Mouse (Mus musculus): ENCODE data around the gene Shcbp1l.
"Not testable (repeated sequence)": the region's sequence is repeated elsewhere in the genome, so short reads cannot be mapped to it uniquely, and the experiment has no call there.

The Shcbp1l gene

DNA sequence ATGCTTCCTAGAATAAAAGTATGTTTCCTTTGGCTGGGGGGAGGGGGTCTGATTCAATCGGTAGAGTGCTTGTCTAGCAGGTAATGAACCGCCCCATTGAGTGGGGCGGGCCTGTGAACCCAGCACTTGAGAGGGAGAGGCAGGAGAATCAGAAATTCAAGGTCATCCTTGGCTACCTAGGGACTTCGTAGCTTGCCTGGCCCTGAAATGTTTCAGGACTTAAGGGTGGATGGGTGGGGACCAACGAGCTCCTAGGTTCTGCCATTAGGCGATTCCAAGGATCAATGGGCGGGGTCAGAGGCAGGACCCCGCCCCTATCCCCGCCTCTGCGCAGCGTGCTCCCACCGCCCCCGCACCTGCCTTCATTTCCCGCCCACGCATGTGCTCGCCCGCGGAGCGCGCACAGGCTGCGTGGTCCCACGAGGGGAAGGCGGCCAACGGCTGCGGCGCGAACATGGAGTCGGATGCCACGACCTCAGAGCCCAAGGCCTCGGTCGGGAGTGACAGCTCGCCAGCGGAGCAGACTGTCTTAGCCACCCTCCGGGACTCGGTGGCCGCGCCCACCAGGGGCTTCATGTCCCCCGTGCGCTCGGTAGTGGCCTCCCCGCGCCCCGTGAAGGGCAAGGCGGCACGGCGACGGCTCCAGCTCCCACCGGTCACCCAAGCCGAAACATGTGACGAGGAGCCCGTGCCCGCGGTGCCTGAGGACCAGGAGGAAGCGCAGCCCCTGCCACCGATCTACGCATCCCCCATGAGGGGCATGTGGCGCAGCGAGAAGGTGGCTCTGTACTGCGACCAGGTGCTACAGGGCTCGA, at the start of gene Shcbp1l:
Shcbp1l (plus strand) TSS at position 393 of the 815 bp plus-strand sequence.
- peak; percentile 87 for ATAC-seq (ENCODE audit: insufficient number of reproducible peaks, low FRiP score, low TSS enrichment)

GRCm38 (mm10) chr1:153376446-153376845, 48.5 kb upstream of the Shcbp1l start:
- ATAC-seq (ENCODE audit: insufficient number of reproducible peaks, low FRiP score, low TSS enrichment): no peak

DNA sequence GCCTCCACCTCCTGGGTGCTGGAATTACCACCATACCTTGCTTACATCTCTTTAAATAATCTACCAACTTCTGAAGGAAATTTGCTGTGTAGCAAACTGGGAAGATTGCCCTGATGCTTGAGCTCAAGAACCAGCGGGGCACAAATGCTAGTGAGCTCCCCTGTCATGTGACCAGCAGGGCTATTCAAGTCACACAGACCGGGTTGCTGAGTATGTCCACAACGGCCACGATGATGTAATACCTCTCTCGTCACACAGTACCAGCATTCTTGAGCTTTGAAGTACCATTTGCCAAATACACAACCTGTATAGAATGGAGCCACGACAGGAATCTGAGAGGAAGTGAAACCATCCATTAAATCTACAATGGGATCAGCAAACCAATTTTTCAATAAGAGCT, 46.4 kb upstream of the Shcbp1l start:
- ATAC-seq (ENCODE audit: insufficient number of reproducible peaks, low FRiP score, low TSS enrichment): no peak

- ATAC-seq (ENCODE audit: insufficient number of reproducible peaks, low FRiP score, low TSS enrichment): no peak
Observed at GRCm38 (mm10) chr1:153379832-153380231, 45.1 kb upstream of the Shcbp1l start.

DNA sequence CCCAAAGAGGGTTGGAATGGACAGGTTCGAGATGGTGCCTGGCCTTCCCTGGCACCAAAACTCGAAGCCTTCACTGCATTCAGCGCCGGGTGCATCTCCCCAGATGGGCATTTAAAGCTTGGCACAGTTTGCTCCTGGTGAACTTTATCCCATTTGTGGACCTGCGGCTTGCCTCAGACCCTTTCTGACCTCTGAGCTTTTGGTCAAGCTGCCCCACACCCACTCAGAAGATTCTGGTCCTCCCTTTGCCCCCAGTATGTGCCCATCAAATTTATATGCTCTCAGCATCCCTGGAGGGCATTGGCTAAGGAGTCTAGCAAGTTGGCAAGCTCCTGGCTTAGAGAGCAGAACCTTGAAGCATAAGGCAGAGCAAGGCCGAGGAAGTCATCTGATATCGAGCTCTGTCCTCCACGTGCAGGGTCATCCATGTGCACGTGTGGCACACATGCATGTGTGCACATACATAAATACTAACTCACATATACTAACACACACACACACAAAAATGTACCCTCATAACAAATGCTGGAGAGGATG, 44.1 kb upstream of the Shcbp1l start:
- ATAC-seq (ENCODE audit: insufficient number of reproducible peaks, low FRiP score, low TSS enrichment): no peak

- ATAC-seq (ENCODE audit: insufficient number of reproducible peaks, low FRiP score, low TSS enrichment): no peak
Observed at GRCm38 (mm10) chr1:153385081-153385480, 39.9 kb upstream of the Shcbp1l start.

DNA sequence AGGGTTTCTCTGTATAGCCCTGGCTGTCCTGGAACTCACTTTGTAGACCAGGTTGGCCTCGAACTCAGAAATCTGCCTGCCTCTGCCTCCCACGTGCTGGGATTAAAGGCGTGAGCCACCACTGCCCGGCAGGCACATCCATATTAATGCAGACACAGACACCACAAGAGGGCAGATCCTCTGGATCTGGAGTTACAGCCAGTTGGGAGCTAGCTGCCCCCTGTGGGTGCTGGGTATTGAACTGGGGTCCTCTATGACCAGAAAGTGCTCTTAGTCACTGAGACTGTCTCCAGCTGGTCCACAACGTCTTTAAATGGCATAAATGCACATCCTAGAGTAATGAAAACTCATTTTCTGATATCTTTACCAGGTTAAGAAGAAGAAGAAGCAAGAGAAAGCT, 39.3 kb upstream of the Shcbp1l start:
- ATAC-seq (ENCODE audit: insufficient number of reproducible peaks, low FRiP score, low TSS enrichment): not testable (repeated sequence)

DNA sequence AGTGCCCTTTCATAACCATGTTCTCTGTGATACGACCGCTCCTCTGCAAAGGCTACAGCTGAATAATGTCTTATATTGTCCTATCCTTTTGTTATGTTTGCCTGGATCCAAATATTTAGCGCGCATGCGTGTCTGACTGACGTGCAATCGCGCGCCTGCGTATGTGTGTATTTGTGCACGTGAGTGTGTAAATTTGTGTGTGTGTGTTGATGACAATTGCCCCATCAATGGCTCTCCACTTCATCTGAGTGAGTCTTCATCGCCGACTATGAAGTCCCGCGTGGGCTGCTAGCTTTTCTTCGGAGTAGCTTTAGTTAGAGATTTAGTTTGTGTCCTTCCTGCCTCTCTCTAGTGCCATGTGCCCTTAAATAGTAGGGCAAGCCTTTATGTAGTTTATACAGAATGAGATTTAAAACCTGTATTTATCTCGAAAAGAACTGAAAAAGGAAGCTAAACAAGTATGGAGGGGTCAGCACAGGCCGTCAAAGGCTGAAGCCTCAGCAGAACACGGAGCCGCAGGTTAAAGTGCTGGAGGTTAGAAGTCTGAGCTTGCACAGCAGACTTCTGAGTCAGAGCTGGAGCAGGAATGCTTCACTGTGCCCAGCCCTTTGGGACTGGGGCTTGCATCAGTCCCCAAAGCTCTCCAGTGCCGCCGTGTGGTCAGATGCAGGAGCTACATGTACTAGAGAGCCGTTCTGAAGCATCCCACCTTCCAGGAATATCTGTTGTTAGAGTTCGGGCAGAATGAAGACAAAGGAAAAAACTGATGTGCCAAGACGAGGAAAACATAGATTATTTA, 38.5 kb upstream of the Shcbp1l start:
- peak; percentile 97 for ATAC-seq (ENCODE audit: insufficient number of reproducible peaks, low FRiP score, low TSS enrichment)

DNA sequence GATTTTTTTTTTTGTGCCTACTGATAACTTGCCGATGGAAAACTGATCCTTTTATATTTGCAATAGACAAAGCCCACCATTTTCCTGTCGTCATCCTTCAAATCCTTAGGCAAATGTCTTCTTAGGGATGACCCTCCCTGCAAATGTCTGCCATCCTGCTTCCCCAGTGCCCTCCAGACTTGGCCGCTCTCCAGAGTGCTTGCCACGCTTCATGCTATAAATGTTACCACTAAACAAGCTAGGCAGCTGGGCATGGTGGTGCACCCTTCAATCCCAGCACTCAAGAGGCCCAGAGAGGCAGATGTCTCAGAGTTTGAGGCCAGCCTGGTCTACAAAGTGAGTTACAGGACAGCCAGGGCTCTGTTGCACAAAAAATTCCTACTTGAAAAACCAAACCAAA, 29.3 kb upstream of the Shcbp1l start:
- not testable (repeated sequence) for ATAC-seq (ENCODE audit: insufficient number of reproducible peaks, low FRiP score, low TSS enrichment)

DNA sequence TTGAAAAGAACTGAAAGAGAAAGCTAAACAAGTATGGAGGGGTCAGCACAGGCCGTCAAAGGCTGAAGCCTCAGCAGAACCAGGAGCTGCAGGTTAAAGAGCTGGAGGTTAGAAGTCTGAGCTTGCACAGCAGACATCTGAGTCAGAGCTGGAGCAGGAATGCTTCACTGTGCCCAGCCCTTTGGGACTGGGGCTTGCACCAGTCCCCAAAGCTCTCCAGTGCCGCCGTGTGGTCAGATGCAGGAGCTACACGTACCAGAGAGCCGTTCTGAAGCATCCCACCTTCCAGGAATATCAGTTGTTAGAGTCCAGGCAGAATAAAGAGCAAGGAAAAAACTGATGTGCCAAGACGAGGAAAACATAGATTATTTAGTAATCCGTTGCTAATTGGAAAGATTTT, 23.2 kb upstream of the Shcbp1l start:
- ATAC-seq (ENCODE audit: insufficient number of reproducible peaks, low FRiP score, low TSS enrichment): peak; percentile 95

DNA sequence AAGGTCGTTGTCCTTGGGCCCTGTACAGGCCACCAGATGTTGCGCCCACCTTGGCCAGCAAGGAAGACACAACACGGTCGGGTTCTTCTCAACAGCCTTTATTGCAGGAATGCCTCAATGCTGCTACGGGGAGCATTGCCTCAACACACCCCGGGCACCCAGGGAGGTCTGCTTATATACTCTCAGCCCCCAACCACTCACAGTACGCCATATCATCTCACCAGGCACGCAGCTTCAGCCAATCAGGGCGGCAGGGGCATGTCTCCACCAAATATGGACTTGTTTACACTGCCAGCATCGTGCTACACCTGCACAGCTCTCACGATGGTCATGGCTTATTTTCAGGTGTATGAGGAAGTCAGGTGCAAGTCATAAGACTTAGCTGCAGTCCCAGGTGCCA, 17.3 kb upstream of the Shcbp1l start:
- not testable (repeated sequence) for ATAC-seq (ENCODE audit: insufficient number of reproducible peaks, low FRiP score, low TSS enrichment)

- ATAC-seq (ENCODE audit: insufficient number of reproducible peaks, low FRiP score, low TSS enrichment): not testable (repeated sequence)
Observed at GRCm38 (mm10) chr1:153408296-153408695, 16.7 kb upstream of the Shcbp1l start.

DNA sequence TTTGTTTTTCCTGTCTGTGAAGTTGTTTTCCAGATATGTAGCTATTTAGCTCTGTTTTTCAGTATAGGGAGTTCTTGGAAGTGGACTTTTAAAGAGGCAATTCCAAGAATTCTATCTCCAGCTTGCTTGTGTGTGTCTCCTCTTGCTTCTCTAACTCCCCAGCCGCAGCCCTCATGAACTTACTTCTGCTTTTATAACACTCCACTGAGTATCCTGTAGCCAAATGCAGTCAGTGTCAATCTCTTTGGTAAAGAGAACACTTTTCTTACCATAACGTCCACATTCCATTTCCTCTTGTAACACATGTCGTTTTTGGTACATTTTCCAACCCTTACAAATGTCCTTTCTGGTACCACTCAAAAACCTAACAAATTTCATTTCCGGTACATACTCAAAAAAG, 14.0 kb upstream of the Shcbp1l start:
- not testable (repeated sequence) for ATAC-seq (ENCODE audit: insufficient number of reproducible peaks, low FRiP score, low TSS enrichment)

GRCm38 (mm10) chr1:153411723-153412122, 13.2 kb upstream of the Shcbp1l start:
- ATAC-seq (ENCODE audit: insufficient number of reproducible peaks, low FRiP score, low TSS enrichment): no peak

GRCm38 (mm10) chr1:153412663-153413396, 12.1 kb upstream of the Shcbp1l start:
- not testable (repeated sequence) for ATAC-seq (ENCODE audit: insufficient number of reproducible peaks, low FRiP score, low TSS enrichment)

GRCm38 (mm10) chr1:153413397-153414020, 11.5 kb upstream of the Shcbp1l start:
- not testable (repeated sequence) for ATAC-seq (ENCODE audit: insufficient number of reproducible peaks, low FRiP score, low TSS enrichment)

- ATAC-seq (ENCODE audit: insufficient number of reproducible peaks, low FRiP score, low TSS enrichment): not testable (repeated sequence)
Observed at GRCm38 (mm10) chr1:153414114-153414723, 10.7 kb upstream of the Shcbp1l start.

- ATAC-seq (ENCODE audit: insufficient number of reproducible peaks, low FRiP score, low TSS enrichment): no peak
Observed at GRCm38 (mm10) chr1:153414962-153415361, 10.0 kb upstream of the Shcbp1l start.

- not testable (repeated sequence) for ATAC-seq (ENCODE audit: insufficient number of reproducible peaks, low FRiP score, low TSS enrichment)
Observed at GRCm38 (mm10) chr1:153415742-153416141, 9.2 kb upstream of the Shcbp1l start.
